Mouse (Mus musculus) hindbrain, embryonic 13.5 days (tissue): ENCODE measurements around the gene Pdk2. TPM values are rescaled to one million over a fixed set of nuclear protein-coding genes. Genes with fewer than 3 reads are reported as not detected.
A peak's percentile ranks its signal among the peaks of the same experiment; 100 is the strongest.

Experiments
- ATAC-seq: fragments of 200-750 bp; cut with Nextera tagmentation; 2 replicates; pipeline ENCODE4 v1.8.0; 2017; ENCODE audit warnings: moderate TSS enrichment; ENCODE audit not compliant: low FRiP score
- H3K27ac ChIP-seq: fragments of 300-500 bp; sonication (generic); 2 replicates; pipeline ENCODE4 v1.5.1; 2015; ENCODE audit warnings: inconsistent platforms, mild to moderate bottlenecking, moderate library complexity
- H3K27me3 ChIP-seq: fragments of 300-500 bp; sonication (generic); 2 replicates; pipeline ENCODE4 v1.6.1; 2015; ENCODE audit warnings: mild to moderate bottlenecking, inconsistent platforms
- H3K36me3 ChIP-seq: fragments of 300-500 bp; sonication (generic); 2 replicates; pipeline ENCODE4 v1.6.1; 2015; ENCODE audit warnings: mild to moderate bottlenecking, inconsistent platforms
- H3K4me1 ChIP-seq: fragments of 300-500 bp; sonication (generic); replicated peaks from 2 replicates; pipeline ENCODE4 v1.6.1; 2015; ENCODE audit warnings: inconsistent platforms
- H3K4me2 ChIP-seq: fragments of 300-500 bp; sonication (generic); 2 replicates; pipeline ENCODE4 v1.6.1; 2015; ENCODE audit warnings: inconsistent platforms, mild to moderate bottlenecking, moderate library complexity
- H3K4me3 ChIP-seq: fragments of 300-500 bp; sonication (generic); 2 replicates; pipeline ENCODE4 v1.5.1; 2015; ENCODE audit warnings: mild to moderate bottlenecking, inconsistent platforms
- H3K9ac ChIP-seq: fragments of 300-500 bp; sonication (generic); 2 replicates; pipeline ENCODE4 v1.6.1; 2015; ENCODE audit warnings: mild to moderate bottlenecking, inconsistent platforms
- H3K9me3 ChIP-seq: fragments of 300-500 bp; sonication (generic); 2 replicates; pipeline ENCODE4 v1.6.1; 2016; ENCODE audit warnings: inconsistent platforms
- WGBS: fragments of 180-500 bp; shearing (Covaris S2); methylation state at CpG from one replicate; pipeline ENCODE4 v1.1.7; 2015; 5-methylcytosine and 5-hydroxymethylcytosine counted together
- polyA plus RNA-seq: library from polyadenylated mRNA; unstranded; fragments of >200 nt; fragmentation: Nextera tagmentation; extraction: Ambion mirVana; gene quantifications from 2 replicates; pipeline ENCODE4 v1.2.1, GENCODE M21; 2015

The Pdk2 gene
- polyA plus RNA-seq, 1 experiment from 2014 or later: 24.2 TPM

GRCm38 (mm10) chr11:95006038-95006437 lies 35.1 kb downstream of the Pdk2 start:
- Histone ChIP-seq H3K27me3 (no peaks in the 10 kb centered on the region), H3K4me2 (peak overlapping the region; percentile 69), H3K36me3 (peaks cover 49% of the 10 kb centered on the region), H3K9ac (peak overlapping the region; percentile 70; the same call in 1 of the 2 replicates), H3K4me3 (peak overlapping the region; percentile 37), H3K27ac (peak overlapping the region; percentile 98), H3K4me1 (peaks cover 50% of the 10 kb centered on the region), H3K9me3 (no peaks in the 10 kb centered on the region)
- WGBS: 30% methylated on average over 4 of the region's 4 CpGs
- no peak for ATAC-seq

- WGBS: 61% methylated on average over 6 of the region's 6 CpGs
- H3K27ac ChIP-seq: peak overlapping the region; percentile 58
- no peaks in the 10 kb centered on the region for H3K27me3 ChIP-seq
- peaks cover 61% of the 10 kb centered on the region for H3K4me1 ChIP-seq
- H3K4me3 ChIP-seq: no peak overlapping the region
- no peak for ATAC-seq
- peaks cover 61% of the 10 kb centered on the region for H3K36me3 ChIP-seq
- H3K4me2 ChIP-seq: no peak overlapping the region
- H3K9me3 ChIP-seq: no peaks in the 10 kb centered on the region
- H3K9ac ChIP-seq: no peak overlapping the region
Observed at GRCm38 (mm10) chr11:95004937-95005198, 36.3 kb downstream of the Pdk2 start.

- H3K4me3 ChIP-seq: no peak overlapping the region
- peaks cover 66% of the 10 kb centered on the region for H3K36me3 ChIP-seq
- ATAC-seq: no peak
- no peak overlapping the region for H3K4me2 ChIP-seq
- no peak overlapping the region for H3K9ac ChIP-seq
- 87% methylated on average over 12 of the region's 12 CpGs for WGBS
- no peaks in the 10 kb centered on the region for H3K27me3 ChIP-seq
- no peaks in the 10 kb centered on the region for H3K9me3 ChIP-seq
- H3K4me1 ChIP-seq: peaks cover 65% of the 10 kb centered on the region
- H3K27ac ChIP-seq: peak overlapping the region; percentile 58
Observed at GRCm38 (mm10) chr11:95004136-95004936, 36.8 kb downstream of the Pdk2 start.

- WGBS: 97% methylated on average over 8 of the region's 8 CpGs
- no peak for ATAC-seq
- Histone ChIP-seq H3K4me3 (no peak overlapping the region), H3K4me2 (no peak overlapping the region), H3K36me3 (peaks cover 82% of the 10 kb centered on the region), H3K9ac (no peak overlapping the region), H3K27ac (no peak overlapping the region; the same call in 1 of the 2 replicates), H3K27me3 (no peaks in the 10 kb centered on the region), H3K9me3 (no peaks in the 10 kb centered on the region), H3K4me1 (peaks cover 62% of the 10 kb centered on the region)
Observed at GRCm38 (mm10) chr11:95002705-95003104, 38.4 kb downstream of the Pdk2 start.

- Histone ChIP-seq H3K27ac (peak overlapping the region; percentile 30; the same call in 1 of the 2 replicates), H3K4me2 (no peak overlapping the region), H3K4me1 (peaks cover 62% of the 10 kb centered on the region), H3K9ac (no peak overlapping the region; the same call in none of the 2 replicates), H3K27me3 (no peaks in the 10 kb centered on the region), H3K4me3 (no peak overlapping the region), H3K36me3 (peaks cover 92% of the 10 kb centered on the region), H3K9me3 (no peaks in the 10 kb centered on the region)
- WGBS: 83% methylated on average over 21 of the region's 21 CpGs
- ATAC-seq: no peak
Observed at GRCm38 (mm10) chr11:95001584-95002347, 39.4 kb downstream of the Pdk2 start.

GRCm38 (mm10) chr11:95001058-95001457 lies 40.1 kb downstream of the Pdk2 start:
- Histone ChIP-seq H3K27ac (peak overlapping the region; percentile 88), H3K27me3 (no peaks in the 10 kb centered on the region), H3K4me2 (peak overlapping the region; percentile 22), H3K4me3 (no peak overlapping the region), H3K9ac (peak overlapping the region; percentile 49), H3K9me3 (no peaks in the 10 kb centered on the region), H3K36me3 (peaks cover 98% of the 10 kb centered on the region), H3K4me1 (peaks cover 64% of the 10 kb centered on the region)
- ATAC-seq: peak; percentile 30; the same call in 1 of the 2 replicates
- 2% methylated on average over 8 of the region's 8 CpGs for WGBS

GRCm38 (mm10) chr11:95000548-95000947 lies 40.6 kb downstream of the Pdk2 start:
- Histone ChIP-seq H3K4me2 (peak overlapping the region; percentile 22), H3K27ac (peak overlapping the region; percentile 88), H3K9ac (peak overlapping the region; percentile 49), H3K4me3 (no peak overlapping the region), H3K9me3 (no peaks in the 10 kb centered on the region), H3K36me3 (peaks cover 95% of the 10 kb centered on the region), H3K27me3 (no peaks in the 10 kb centered on the region), H3K4me1 (peaks cover 64% of the 10 kb centered on the region)
- WGBS: 41% methylated on average over 4 of the region's 4 CpGs
- peak; percentile 5; the same call in 1 of the 2 replicates for ATAC-seq

GRCm38 (mm10) chr11:95000128-95000527 lies 41.0 kb downstream of the Pdk2 start:
- Histone ChIP-seq H3K4me2 (no peak overlapping the region), H3K27me3 (no peaks in the 10 kb centered on the region), H3K9ac (peak overlapping the region; percentile 49), H3K27ac (peak overlapping the region; percentile 88), H3K36me3 (peaks cover 90% of the 10 kb centered on the region), H3K4me3 (no peak overlapping the region), H3K4me1 (peaks cover 65% of the 10 kb centered on the region), H3K9me3 (no peaks in the 10 kb centered on the region)
- ATAC-seq: no peak
- WGBS: 84% methylated on average over 8 of the region's 8 CpGs

GRCm38 (mm10) chr11:94998041-94998531 lies 43.1 kb downstream of the Pdk2 start:
- H3K4me3 ChIP-seq: no peak overlapping the region
- 72% methylated on average over 16 of the region's 16 CpGs for WGBS

GRCm38 (mm10) chr11:94997596-94997995 lies 43.6 kb downstream of the Pdk2 start:
- Histone ChIP-seq H3K4me2 (no peak overlapping the region), H3K27ac (peak overlapping the region; percentile 62)
- ATAC-seq: no peak

More at GRCm38 (mm10) chr11:94998041-94998531, 43.1 kb downstream of the Pdk2 start:
- Histone ChIP-seq H3K27ac (peak overlapping the region; percentile 62), H3K27me3 (no peaks in the 10 kb centered on the region), H3K36me3 (peaks cover 70% of the 10 kb centered on the region), H3K9ac (no peak overlapping the region), H3K4me2 (peak overlapping the region; percentile 26; the same call in 1 of the 2 replicates), H3K4me1 (peaks cover 82% of the 10 kb centered on the region), H3K9me3 (no peaks in the 10 kb centered on the region)
- no peak for ATAC-seq

GRCm38 (mm10) chr11:94996984-94997383 lies 44.2 kb downstream of the Pdk2 start:
- H3K27ac ChIP-seq: no peak overlapping the region
- peaks cover 93% of the 10 kb centered on the region for H3K4me1 ChIP-seq
- ATAC-seq: no peak
- H3K9ac ChIP-seq: no peak overlapping the region
- no peaks in the 10 kb centered on the region for H3K9me3 ChIP-seq
- 94% methylated on average over 6 of the region's 6 CpGs for WGBS
- no peak overlapping the region for H3K4me2 ChIP-seq
- peaks cover 59% of the 10 kb centered on the region for H3K36me3 ChIP-seq
- no peaks in the 10 kb centered on the region for H3K27me3 ChIP-seq
- H3K4me3 ChIP-seq: no peak overlapping the region

More at GRCm38 (mm10) chr11:94997596-94997995, 43.6 kb downstream of the Pdk2 start:
- 58% methylated on average over 5 of the region's 5 CpGs for WGBS
- Histone ChIP-seq H3K9ac (no peak overlapping the region), H3K9me3 (no peaks in the 10 kb centered on the region), H3K27me3 (no peaks in the 10 kb centered on the region), H3K36me3 (peaks cover 65% of the 10 kb centered on the region), H3K4me3 (no peak overlapping the region), H3K4me1 (peaks cover 87% of the 10 kb centered on the region)

- H3K27me3 ChIP-seq: no peaks in the 10 kb centered on the region
- H3K4me2 ChIP-seq: peak overlapping the region; percentile 100
- peaks cover 89% of the 10 kb centered on the region for H3K4me1 ChIP-seq
- peak overlapping the region; percentile 97 for H3K4me3 ChIP-seq
- H3K27ac ChIP-seq: no peak overlapping the region
- no peak for ATAC-seq
- 88% methylated on average over 8 of the region's 8 CpGs for WGBS
- peak overlapping the region; percentile 99 for H3K9ac ChIP-seq
- H3K9me3 ChIP-seq: no peaks in the 10 kb centered on the region
- peaks cover 51% of the 10 kb centered on the region for H3K36me3 ChIP-seq
Observed at GRCm38 (mm10) chr11:94996101-94996500, 45.1 kb downstream of the Pdk2 start.
